Mouse (Mus musculus): ENCODE measurements around the gene Cyp2b13.
"Not testable (repeated sequence)": the region's sequence is repeated elsewhere in the genome, so short reads cannot be mapped to it uniquely, and the experiment has no call there.

Gene Cyp2b13

GRCm38 (mm10) chr7:26061197-26061596, at the start of gene Cyp2b13:
Cyp2b13 (plus strand) TSS chr7:26061497.
- DNase-seq (ENCODE audit: extremely low read depth, low read depth, low spot score), result not testable (repeated sequence)

- DNase-seq (ENCODE audit: extremely low read depth, low read depth, low spot score), result not testable (repeated sequence)
Measured at GRCm38 (mm10) chr7:26019814-26020332, 41.4 kb upstream of the Cyp2b13 start.

DNA sequence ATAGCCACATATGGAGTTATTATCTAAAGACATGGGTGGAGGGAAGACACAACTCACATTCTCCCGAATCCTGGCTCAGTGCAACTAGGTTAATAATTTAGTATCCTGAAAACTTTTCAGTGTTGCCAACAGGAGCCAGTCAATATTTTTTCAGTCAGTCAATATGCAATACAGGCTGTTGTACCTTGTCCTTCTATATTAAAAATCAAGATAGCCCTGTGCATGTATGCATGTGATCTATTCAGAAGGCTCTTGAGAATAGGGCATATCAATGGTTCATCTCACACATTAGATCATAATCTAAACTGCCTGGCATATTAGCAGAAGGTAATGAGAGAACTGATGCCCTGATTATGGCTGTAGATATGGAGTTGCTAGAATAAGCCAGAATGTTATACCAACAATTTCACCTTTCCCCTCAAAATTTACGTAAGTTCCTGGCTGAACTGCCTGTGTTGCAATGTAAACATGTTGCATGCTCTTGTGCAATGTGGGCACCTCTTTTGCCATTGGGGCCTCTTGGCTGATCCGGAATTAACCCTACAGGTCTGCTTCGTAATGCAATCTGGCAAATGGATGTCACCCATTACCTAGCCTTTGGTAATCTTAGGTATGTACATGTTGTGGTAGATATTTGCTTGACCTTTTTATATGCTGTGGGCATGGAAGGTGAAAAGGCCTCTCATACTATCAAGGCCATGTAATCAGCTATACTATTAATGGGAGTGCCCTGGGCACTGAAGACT, 6.2 kb upstream of the Cyp2b13 start:
- DNase-seq (ENCODE audit: extremely low read depth, low read depth, low spot score), result peak; percentile 64

DNA sequence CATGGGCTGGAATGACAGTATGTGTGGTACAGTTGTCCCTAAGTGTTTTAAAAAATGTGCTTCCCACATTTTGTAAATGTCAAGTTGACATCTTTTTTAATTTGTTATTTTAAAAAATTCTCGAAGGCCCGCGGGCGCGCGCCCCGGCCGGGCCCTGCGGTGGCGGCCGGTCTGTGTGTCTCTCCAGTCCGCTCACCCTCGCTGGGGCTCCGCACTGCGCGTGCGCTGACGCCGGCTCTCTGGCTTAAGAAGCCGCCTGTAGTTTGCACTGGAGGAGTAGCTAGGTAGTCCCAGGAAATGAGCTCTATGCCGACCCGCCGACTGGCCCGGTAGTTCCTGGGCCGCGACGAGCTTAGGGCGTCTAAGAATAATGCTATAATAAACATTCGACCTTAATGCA, 10.4 kb downstream of the Cyp2b13 start:
- DNase-seq (ENCODE audit: extremely low read depth, low read depth, low spot score), result not testable (repeated sequence)

DNA sequence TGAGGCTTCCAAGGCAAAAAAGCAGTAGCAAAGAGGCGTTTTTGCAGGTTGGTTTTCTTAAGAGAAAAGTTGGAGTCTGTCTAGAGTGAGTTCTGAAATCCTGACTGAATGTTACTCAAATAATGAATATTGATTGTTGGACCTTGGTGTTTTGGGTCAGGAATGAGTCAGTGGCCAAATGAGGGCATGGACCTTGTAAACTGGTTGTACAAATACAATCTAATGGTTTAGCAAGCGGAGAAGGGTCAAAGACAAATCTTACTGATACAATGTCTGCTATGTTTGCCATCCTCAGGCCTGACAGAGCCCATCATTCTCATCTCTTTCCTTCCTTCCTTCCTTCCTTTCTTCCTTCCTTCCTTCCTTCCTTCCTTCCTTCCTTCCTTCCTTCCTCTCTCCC, 21.3 kb downstream of the Cyp2b13 start:
- no peak for DNase-seq (ENCODE audit: extremely low read depth, low read depth, low spot score)

- DNase-seq (ENCODE audit: extremely low read depth, low read depth, low spot score), result no peak
Measured at GRCm38 (mm10) chr7:26087391-26087790, 26.1 kb downstream of the Cyp2b13 start.

DNA sequence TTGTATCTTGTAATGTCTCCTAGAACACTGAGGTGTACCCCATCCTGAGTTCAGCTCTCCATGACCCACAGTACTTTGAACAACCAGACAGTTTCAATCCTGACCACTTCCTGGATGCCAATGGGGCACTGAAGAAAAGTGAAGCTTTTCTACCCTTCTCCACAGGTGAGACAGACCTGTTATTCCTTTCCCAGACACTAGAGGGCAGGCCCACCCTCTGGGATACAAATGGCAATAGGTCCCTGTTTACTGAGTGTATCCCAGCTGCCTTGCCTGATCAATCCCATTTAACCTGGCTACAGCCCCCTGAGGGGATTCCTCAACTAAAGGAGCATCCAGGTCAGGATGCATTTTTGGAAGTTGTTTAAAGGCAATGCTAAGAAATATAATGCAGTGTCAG, 27.3 kb downstream of the Cyp2b13 start:
- DNase-seq (ENCODE audit: extremely low read depth, low read depth, low spot score), result not testable (repeated sequence)

GRCm38 (mm10) chr7:26139623-26140022, 78.3 kb downstream of the Cyp2b13 start:
- DNase-seq (ENCODE audit: extremely low read depth, low read depth, low spot score), result not testable (repeated sequence)

GRCm38 (mm10) chr7:26143657-26144056, 82.4 kb downstream of the Cyp2b13 start:
- DNase-seq (ENCODE audit: extremely low read depth, low read depth, low spot score), result not testable (repeated sequence)
